Mouse (Mus musculus) CD8-positive naive resting alpha-beta T cell, adult 2 months (primary cell): ENCODE data around the gene Pianp.

ENCODE experiments used
- DNase-seq, 2 experiments: peaks; one replicate each; pipeline ENCODE4 v3.0.0; 2022; ENCODE audit warnings: low read depth in 2 of 2, low spot score in 2 of 2

Pianp gene

GRCm38 (mm10) chr6:125008060-125008459, 11.6 kb downstream of the Pianp start:
- DNase-seq: no peak

DNA sequence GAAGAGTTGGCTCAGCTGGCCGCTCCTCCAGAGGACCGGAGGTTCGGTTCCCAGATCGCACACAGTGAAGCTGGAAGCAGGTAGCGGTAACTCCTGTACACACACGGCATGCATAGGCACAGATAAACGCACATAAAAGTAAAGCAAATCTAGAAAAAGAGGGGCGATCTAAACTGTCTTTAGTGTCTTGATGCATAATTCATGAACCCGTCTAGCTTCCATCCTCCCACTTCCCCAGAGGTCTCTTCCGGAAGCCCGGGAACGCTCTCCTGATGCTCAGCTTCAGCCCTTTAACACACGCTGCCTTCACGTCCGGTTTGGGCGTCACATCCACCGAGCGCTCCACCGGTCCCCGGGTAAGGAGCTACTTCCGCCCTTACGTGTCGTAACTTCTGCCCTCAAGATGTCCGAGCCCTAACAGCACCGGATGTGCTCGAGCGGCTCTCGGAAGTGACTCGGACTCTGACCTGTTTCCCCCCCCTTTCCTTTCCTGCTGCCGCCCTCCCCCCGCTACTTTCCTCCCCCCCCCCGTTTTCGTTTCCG, 12.2 kb downstream of the Pianp start:
- DNase-seq: peak; percentile 96

GRCm38 (mm10) chr6:125009129-125009180, 12.5 kb downstream of the Pianp start, which contains the start of gene Zfp384:
TSS of gene Zfp384 (plus strand) at chr6:125009145.
- no peak for DNase-seq

GRCm38 (mm10) chr6:125009181-125010073, 12.9 kb downstream of the Pianp start:
- peak; percentile 65 to 73 for DNase-seq

- no peak for DNase-seq
Measured at GRCm38 (mm10) chr6:125017682-125018081, 21.2 kb downstream of the Pianp start.

DNA sequence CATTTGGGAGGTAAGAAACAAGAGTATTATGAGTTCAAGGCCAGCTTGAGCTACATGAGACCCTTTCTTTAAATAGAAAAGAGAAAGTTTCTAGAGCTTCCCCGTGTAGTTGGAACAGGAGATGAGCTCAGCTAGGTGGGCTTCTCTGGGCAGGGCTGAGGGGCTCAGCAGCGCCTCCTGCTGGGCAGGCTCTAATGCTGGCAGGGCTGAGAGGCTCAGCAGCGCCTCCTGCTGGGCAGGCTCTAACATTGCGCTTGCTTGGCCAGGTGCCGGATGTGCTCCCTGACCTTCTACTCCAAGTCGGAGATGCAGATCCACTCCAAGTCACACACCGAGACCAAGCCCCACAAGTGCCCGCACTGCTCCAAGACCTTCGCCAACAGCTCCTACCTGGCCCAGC, 34.0 kb downstream of the Pianp start:
- peak; percentile 68 to 70 for DNase-seq

DNA sequence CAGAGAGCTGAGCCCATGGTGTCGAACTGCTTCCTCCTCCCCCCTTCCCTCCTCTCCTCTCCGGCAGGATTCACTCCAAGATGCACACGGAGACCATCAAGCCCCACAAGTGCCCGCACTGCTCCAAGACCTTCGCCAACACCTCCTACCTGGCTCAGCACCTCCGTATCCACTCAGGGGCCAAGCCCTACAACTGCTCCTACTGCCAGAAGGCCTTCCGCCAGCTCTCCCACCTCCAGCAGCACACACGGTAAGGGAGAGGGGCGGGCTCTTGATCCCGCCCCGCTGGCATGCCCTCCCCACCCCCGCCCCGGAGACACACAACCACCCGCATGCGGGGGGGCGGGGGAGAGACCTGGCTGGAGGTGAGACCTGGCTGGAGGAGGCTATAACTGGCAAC, 35.1 kb downstream of the Pianp start:
- no peak for DNase-seq

DNA sequence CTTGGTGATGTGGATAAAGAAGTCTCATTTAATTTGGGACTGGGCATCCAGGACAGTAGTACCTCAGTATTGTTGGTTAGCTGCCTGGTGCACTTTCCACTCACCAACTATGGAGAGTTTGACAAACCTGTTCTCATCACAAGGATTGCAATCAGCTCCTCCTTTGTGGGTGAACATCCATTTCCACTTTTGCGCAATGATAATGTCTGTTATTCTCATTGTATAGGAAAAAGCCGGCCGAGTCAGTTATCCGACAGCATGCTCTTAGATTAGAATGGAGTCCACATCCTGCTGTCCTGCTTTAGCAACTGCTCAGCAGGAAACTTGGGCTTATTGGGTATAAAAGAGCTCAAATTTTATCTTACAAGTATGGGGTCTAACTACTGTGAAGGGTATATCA, 42.2 kb downstream of the Pianp start:
- DNase-seq: no peak

GRCm38 (mm10) chr6:125039131-125039530, 42.6 kb downstream of the Pianp start:
- DNase-seq: no peak

DNA sequence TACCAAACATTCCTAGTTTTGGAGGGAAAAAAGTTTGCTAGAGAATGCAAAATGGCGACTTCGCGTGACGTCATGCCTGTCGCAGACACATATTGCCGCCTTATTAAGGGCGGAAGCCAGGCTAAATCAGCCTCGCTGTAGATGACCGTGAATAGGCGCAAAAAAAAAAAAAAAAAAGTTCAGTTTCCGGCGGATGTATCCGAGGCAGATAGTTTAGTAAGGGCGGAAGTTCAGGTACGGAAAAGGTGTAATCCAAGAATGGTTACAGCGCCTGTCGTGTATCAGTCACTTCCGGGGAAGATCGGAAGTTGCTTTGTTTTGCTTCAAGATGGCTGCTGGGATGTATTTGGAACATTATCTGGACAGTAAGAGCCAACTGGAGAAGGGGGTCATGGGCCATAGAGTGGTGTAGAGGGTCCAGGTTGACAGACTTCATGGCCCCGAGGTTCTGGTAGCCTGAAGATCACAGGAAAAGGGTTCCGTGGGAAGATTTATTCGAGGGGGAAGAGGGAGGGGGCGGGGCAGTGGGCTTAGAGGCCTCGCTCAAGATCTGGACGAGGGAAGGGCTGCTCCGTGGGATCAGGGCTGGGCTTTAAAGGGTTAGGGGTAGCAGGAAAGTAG, 43.1 kb downstream of the Pianp start, which contains the start of gene Ing4:
TSS of gene Ing4 (plus strand) at position 228 of the 621 bp plus-strand sequence.
- peak; percentile 76 to 87 for DNase-seq

DNA sequence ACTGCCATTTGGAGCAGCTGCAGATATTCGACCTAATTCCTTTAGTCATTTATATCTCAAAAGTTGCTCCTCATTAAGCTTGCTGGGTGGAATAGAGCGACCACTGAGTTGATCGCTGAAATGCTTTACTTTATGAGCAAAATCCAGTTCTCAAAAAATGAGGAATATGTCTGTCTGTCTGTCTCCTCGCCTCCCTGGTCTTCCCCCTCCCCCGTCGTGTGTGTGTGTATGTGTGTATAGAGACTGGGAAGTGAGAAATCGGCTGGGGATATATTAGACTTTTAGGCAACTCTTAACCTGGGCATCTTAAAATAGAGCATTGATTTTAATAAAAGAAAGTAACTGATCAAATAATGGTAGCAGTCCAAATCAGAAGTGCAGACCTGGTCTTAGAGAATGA, 43.7 kb downstream of the Pianp start:
- DNase-seq: no peak

DNA sequence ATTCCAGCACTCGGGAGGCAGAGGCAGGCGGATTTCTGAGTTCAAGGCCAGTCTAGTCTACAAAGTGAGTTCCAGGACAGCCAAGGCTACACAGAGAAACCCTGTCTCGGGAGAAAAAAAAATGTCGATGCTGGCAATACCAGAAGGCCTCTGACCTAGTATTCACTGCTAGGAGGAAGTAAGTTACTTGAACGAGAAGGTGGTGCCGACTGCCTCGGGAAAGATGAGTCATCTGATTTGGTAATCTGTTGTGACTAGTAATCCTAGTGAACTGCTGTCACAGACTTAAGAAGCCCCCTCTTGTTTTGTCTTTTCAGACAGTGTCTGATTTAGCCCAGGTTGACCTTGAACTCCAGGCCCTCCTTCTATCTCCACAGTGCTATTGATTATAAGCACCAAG, 44.6 kb downstream of the Pianp start:
- DNase-seq: no peak

DNA sequence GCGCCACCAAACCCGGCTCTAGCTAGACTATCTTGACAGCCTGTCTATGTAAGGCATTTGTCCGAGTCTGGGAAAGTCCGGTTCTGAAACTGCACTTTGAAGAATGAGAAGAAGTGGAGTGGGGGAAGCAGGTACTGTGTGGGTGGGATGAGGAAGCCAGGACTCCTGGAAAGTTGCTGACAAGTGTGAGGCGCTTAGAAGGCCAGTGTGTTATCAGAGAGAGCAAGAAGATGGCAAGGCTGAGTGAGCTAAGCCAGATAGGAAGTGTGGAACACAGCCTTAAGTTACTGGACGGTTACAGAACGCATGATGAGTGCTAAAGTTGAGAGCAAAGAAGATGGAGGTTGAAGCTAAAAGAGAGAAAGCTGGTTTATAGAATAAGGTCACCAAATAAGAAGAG, 45.6 kb downstream of the Pianp start:
- DNase-seq: no peak

DNA sequence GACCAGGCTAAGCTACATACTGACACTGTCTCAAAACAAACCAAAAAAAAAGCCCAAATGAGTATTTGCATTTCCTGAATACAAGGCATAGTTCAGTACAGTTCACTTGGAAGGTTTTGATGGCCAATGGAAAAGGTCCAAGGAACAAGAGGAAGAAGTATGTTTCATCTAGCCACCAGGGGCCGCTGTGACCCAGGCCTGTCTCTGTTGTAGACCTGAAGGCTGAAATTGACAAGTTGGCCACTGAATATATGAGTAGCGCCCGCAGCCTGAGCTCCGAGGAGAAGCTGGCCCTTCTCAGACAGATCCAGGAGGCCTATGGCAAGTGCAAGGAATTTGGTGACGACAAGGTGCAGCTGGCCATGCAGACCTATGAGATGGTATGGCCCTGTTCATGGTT, 50.2 kb downstream of the Pianp start:
- DNase-seq: peak; percentile 54 to 71

- DNase-seq: no peak
Measured at GRCm38 (mm10) chr6:125049678-125050077, 53.2 kb downstream of the Pianp start, which contains the start of gene Acrbp. TSS of gene Acrbp (plus strand) at chr6:125049689.

- peak in 1 of 2 experiments; percentile 46 for DNase-seq
Measured at GRCm38 (mm10) chr6:125051237-125051636, 54.7 kb downstream of the Pianp start.
